In genomic region chr10:84389707-84390106, GRCm38 (mm10) we compare ENCODE assay signal across 21 mouse cellular contexts. TPM values are rescaled to one million over a fixed set of nuclear protein-coding genes. Genes with fewer than 3 reads are reported as not detected.
DNase-seq lines count a peak whose midpoint lies in the region; ATAC-seq and TF ChIP-seq lines count a peak whose summit lies in the region.
"Had no signal": no experiment of that assay in that cellular context is flagged by ENCODE, and none has a peak within 500 bp of the region (broad histone marks: within the 10 kb centered on the region; RNA-seq: fewer than 3 reads in every experiment).

No protein-coding gene starts in this region.

- no peaks in the 10 kb centered on the region for H3K27me3 ChIP-seq in heart, embryonic 12.5 days (replicated peaks)
- no peaks in the 10 kb centered on the region for H3K27me3 ChIP-seq in C2C12 (ENCODE audit: control insufficient read depth, insufficient read depth, insufficient read length)
- H3K27me3 ChIP-seq: embryonic facial prominence, embryonic 12.5 days; forebrain, embryonic 12.5 days; intestine, embryonic 15.5 days; limb, embryonic 12.5 days; liver, embryonic 15.5 days had no signal

- H3K79me2 ChIP-seq in C2C12 (ENCODE audit: control insufficient read depth, insufficient read depth), result peaks cover 26% of the 10 kb centered on the region

- WGBS in heart, embryonic 12.5 days, result 27% methylated on average over 5 of the region's 5 CpGs

- H3K27ac ChIP-seq in heart, embryonic 12.5 days (ENCODE audit: poor library complexity, severe bottlenecking), result peak overlapping the region; percentile 86
- peak overlapping the region; percentile 89; the same call in 1 of the 2 replicates for H3K27ac ChIP-seq in layer of hippocampus, adult 2 months
- H3K27ac ChIP-seq: intestine, embryonic 15.5 days; limb, embryonic 12.5 days; liver, embryonic 15.5 days had no signal

- 0 out of 2 replicates have a peak overlapping the region, but pooled peaks have one; percentile 20 for H3K9ac ChIP-seq in heart, embryonic 12.5 days
- H3K9ac ChIP-seq: embryonic facial prominence, embryonic 12.5 days; forebrain, embryonic 12.5 days; hindbrain, embryonic 14.5 days; intestine, embryonic 15.5 days; limb, embryonic 12.5 days; liver, embryonic 15.5 days had no signal

- H3ac ChIP-seq in C2C12 (ENCODE audit: control insufficient read depth, insufficient read length, low read depth), result no peak overlapping the region

- DNase-seq in heart, adult 18-20 months, result no peak
- DNase-seq in layer of hippocampus, adult 2 months (ENCODE audit: low spot score in 2 of 2), result no peak
- DNase-seq in layer of hippocampus, postnatal 14 days (ENCODE audit: low spot score in 2 of 2), result no peak
- peak; percentile 9 for DNase-seq in 3T3-L1 (ENCODE audit: low read depth, low spot score)
- no peak for DNase-seq in embryo, embryonic 10 days (ENCODE audit: low spot score)
- no peak for DNase-seq in kidney, postnatal 14 days
- DNase-seq: adrenal gland, postnatal 14 days; cerebellum, adult 18-20 months; gastrocnemius, postnatal 25 days; spleen, adult 18-20 months; thymus, adult 18-20 months had no signal

- ATAC-seq in heart, embryonic 12.5 days (ENCODE audit: insufficient number of reproducible peaks, low FRiP score), result no peak
- ATAC-seq: activated CD4-positive, CD25-positive, alpha-beta regulatory T cell, adult 4 months; intestine, embryonic 15.5 days had no signal

- H3K9me3 ChIP-seq in heart, embryonic 12.5 days (replicated peaks), result no peaks in the 10 kb centered on the region
- H3K9me3 ChIP-seq: embryonic facial prominence, embryonic 12.5 days; forebrain, embryonic 12.5 days; intestine, embryonic 15.5 days; limb, embryonic 12.5 days; liver, embryonic 15.5 days had no signal

- H3K4me2 ChIP-seq in heart, embryonic 12.5 days, result 0 out of 2 replicates have a peak overlapping the region, but pooled peaks have one; percentile 61
- H3K4me2 ChIP-seq: embryonic facial prominence, embryonic 12.5 days; forebrain, embryonic 12.5 days; hindbrain, embryonic 14.5 days; limb, embryonic 12.5 days; liver, embryonic 15.5 days; midbrain, embryonic 11.5 days had no signal

- no peaks in the 10 kb centered on the region for H3K79me3 ChIP-seq in C2C12 (ENCODE audit: low read depth)

- H3K4me1 ChIP-seq in heart, embryonic 12.5 days (replicated peaks), result peaks cover 96% of the 10 kb centered on the region

- peaks cover 34% of the 10 kb centered on the region for H3K36me3 ChIP-seq in heart, embryonic 12.5 days
- peaks cover 14% of the 10 kb centered on the region for H3K36me3 ChIP-seq in C2C12 (ENCODE audit: control insufficient read depth, insufficient read depth)
- H3K36me3 ChIP-seq: embryonic facial prominence, embryonic 12.5 days; intestine, embryonic 15.5 days; liver, embryonic 15.5 days had no signal

- no peak overlapping the region for H3K4me3 ChIP-seq in heart, embryonic 12.5 days
- H3K4me3 ChIP-seq in layer of hippocampus, adult 2 months, result no peak overlapping the region
- H3K4me3 ChIP-seq in C2C12 (ENCODE audit: insufficient read depth, poor library complexity, severe bottlenecking), result no peak overlapping the region
- H3K4me3 ChIP-seq: embryonic facial prominence, embryonic 12.5 days; forebrain, embryonic 12.5 days; intestine, embryonic 15.5 days; limb, embryonic 12.5 days; liver, embryonic 15.5 days had no signal

- TF ChIP-seq CTCF in layer of hippocampus, adult 2 months (conservative IDR thresholded peaks at IDR 0.05), result no peak
- TF ChIP-seq CTCF in C2C12 (IDR thresholded peaks at IDR 0.05; ENCODE audit: control insufficient read depth, insufficient read depth, insufficient read length), result no peak

TF ChIP-seq in C2C12, 6 proteins besides CTCF, POLR2A, EP300 and RAD21:
- TF ChIP-seq MYOD1 (IDR thresholded peaks at IDR 0.05; ENCODE audit: control insufficient read depth, insufficient read length, low read depth) (peak; percentile 88), MYOG (IDR thresholded peaks at IDR 0.05; ENCODE audit: control insufficient read depth, extremely low read depth, insufficient read length) (no peak)

RNA-seq across cellular contexts. Expression of gene Nuak1, which starts 50.7 kb away (rescaled TPM):
- 3.2 and 3.7 TPM in 2 replicates for polyA plus RNA-seq in heart, embryonic 12.5 days (2016; fragmentation: Nextera tagmentation; extraction: Ambion mirVana)
- total RNA-seq in heart, adult 18-20 months (2021), result 10 to 100 TPM; 27.9 to 32.2 TPM
- 10 to 100 TPM; 47.9 to 51.4 TPM for total RNA-seq in layer of hippocampus, adult 2 months (2021)
- 10 to 100 TPM; 47.6 to 50.2 TPM for total RNA-seq in layer of hippocampus, postnatal 14 days (2021)
- 15.2 TPM for polyA plus RNA-seq in C2C12 (2012; fragmentation: generic; extraction: Trizol)
- polyA plus RNA-seq: activated CD4-positive, CD25-positive, alpha-beta regulatory T cell, adult 4 months had no signal
